Mouse (Mus musculus) cerebellum, adult 8-10 months (tissue): ENCODE measurements around the gene Gtf2f2.

Experiments used
- DNase-seq: peaks from one replicate; pipeline ENCODE4 v3.0.0; 2022

Gene Gtf2f2

DNA sequence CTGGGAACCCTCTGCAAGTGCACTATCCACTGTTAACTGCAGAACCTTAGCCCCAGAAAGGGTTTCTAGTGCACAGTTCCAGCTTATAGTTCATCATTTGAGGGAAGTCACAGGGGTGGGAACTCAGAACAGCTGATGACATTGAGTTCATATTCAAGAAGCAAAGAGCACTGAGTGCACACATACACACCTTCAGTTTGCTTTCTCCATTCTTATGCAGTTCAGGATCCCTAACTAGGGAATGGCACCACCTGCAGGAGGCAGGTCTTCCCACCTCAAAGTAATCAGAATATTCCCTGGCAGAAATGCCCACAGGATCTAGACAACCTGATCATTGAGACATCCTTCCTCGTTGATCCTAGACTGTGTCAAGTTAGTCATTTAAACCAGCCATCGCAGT lies 151.0 kb downstream of the Gtf2f2 start:
- no peak for DNase-seq

GRCm38 (mm10) chr14:75858181-75858580 lies 152.5 kb downstream of the Gtf2f2 start:
- DNase-seq, result no peak

- no peak for DNase-seq
Observed at GRCm38 (mm10) chr14:75855263-75855992, 155.2 kb downstream of the Gtf2f2 start.

DNA sequence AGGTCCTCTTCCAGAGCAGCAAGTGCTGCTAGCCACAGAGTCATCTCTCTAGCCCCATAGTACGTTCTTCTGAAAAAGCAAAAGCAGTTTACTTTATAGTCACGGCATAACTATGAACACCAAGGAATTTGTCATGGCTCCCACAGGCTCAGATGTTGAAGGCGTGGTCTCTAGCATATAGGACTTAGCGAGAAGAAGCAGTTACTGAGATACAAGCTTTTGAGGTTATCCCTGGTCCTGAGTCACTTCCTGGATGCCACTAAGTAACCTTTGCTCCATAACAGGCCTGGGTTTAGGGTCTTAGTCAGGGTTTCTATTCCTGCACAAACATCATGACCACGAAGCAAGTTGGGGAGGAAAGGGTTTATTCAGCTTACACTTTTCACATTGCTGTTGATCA lies 158.6 kb downstream of the Gtf2f2 start:
- DNase-seq, result no peak

GRCm38 (mm10) chr14:75850819-75851218 lies 159.8 kb downstream of the Gtf2f2 start:
- DNase-seq, result no peak

GRCm38 (mm10) chr14:75849842-75850568 lies 160.7 kb downstream of the Gtf2f2 start:
- DNase-seq, result no peak

GRCm38 (mm10) chr14:75849236-75849635 lies 161.4 kb downstream of the Gtf2f2 start:
- DNase-seq, result no peak

GRCm38 (mm10) chr14:75848482-75848881 lies 162.2 kb downstream of the Gtf2f2 start:
- DNase-seq, result no peak

GRCm38 (mm10) chr14:75847669-75848068 lies 163.0 kb downstream of the Gtf2f2 start:
- no peak for DNase-seq
